Mouse (Mus musculus) cerebellum, adult 8-10 months (tissue): ENCODE data around the gene Ssbp2.

Experiments used
- DNase-seq: peaks from one replicate; pipeline ENCODE4 v3.0.0; 2022

Ssbp2 gene

GRCm38 (mm10) chr13:91461711-91462351, 1.7 kb downstream of the Ssbp2 start:
- peak; percentile 31 for DNase-seq

GRCm38 (mm10) chr13:91462395-91462794, 2.3 kb downstream of the Ssbp2 start:
- DNase-seq = no peak

- peak; percentile 25 for DNase-seq
Measured at GRCm38 (mm10) chr13:91462893-91463481, 2.9 kb downstream of the Ssbp2 start.

GRCm38 (mm10) chr13:91465002-91465715, 5.1 kb downstream of the Ssbp2 start:
- DNase-seq = no peak

GRCm38 (mm10) chr13:91471566-91471965, 11.5 kb downstream of the Ssbp2 start:
- peak; percentile 14 for DNase-seq

GRCm38 (mm10) chr13:91471980-91472379, 11.9 kb downstream of the Ssbp2 start:
- no peak for DNase-seq

GRCm38 (mm10) chr13:91473527-91473926, 13.4 kb downstream of the Ssbp2 start:
- DNase-seq = peak; percentile 32

GRCm38 (mm10) chr13:91474027-91474426, 13.9 kb downstream of the Ssbp2 start:
- no peak for DNase-seq

GRCm38 (mm10) chr13:91475888-91476287, 15.8 kb downstream of the Ssbp2 start:
- no peak for DNase-seq

- DNase-seq = no peak
Measured at GRCm38 (mm10) chr13:91476596-91477100, 16.6 kb downstream of the Ssbp2 start.

GRCm38 (mm10) chr13:91478011-91478410, 17.9 kb downstream of the Ssbp2 start:
- DNase-seq = peak; percentile 35

- no peak for DNase-seq
Measured at GRCm38 (mm10) chr13:91484303-91484702, 24.2 kb downstream of the Ssbp2 start.

GRCm38 (mm10) chr13:91492133-91492532, 32.0 kb downstream of the Ssbp2 start:
- DNase-seq = no peak

GRCm38 (mm10) chr13:91497055-91497454, 37.0 kb downstream of the Ssbp2 start:
- no peak for DNase-seq

GRCm38 (mm10) chr13:91501735-91502134, 41.7 kb downstream of the Ssbp2 start:
- no peak for DNase-seq

- DNase-seq = no peak
Measured at GRCm38 (mm10) chr13:91502642-91503373, 42.7 kb downstream of the Ssbp2 start.

GRCm38 (mm10) chr13:91508991-91509390, 48.9 kb downstream of the Ssbp2 start:
- no peak for DNase-seq

- no peak for DNase-seq
Measured at GRCm38 (mm10) chr13:91509467-91509866, 49.4 kb downstream of the Ssbp2 start.

GRCm38 (mm10) chr13:91514979-91515378, 54.9 kb downstream of the Ssbp2 start:
- no peak for DNase-seq

GRCm38 (mm10) chr13:91520073-91520750, 60.1 kb downstream of the Ssbp2 start:
- no peak for DNase-seq

GRCm38 (mm10) chr13:91520968-91521367, 60.9 kb downstream of the Ssbp2 start:
- no peak for DNase-seq

- DNase-seq = no peak
Measured at GRCm38 (mm10) chr13:91526058-91526457, 66.0 kb downstream of the Ssbp2 start.

GRCm38 (mm10) chr13:91529821-91530220, 69.7 kb downstream of the Ssbp2 start:
- no peak for DNase-seq
